Mouse (Mus musculus) CD4-positive helper T cell, adult 2 months (primary cell): ENCODE data around the gene Ube2k.
"Not testable (repeated sequence)": the region's sequence is repeated elsewhere in the genome, so short reads cannot be mapped to it uniquely, and the experiment has no call there.

Experiments used
- DNase-seq: peaks from one replicate; pipeline ENCODE4 v3.0.0-alpha.2; 2012; ENCODE audit warnings: low read depth, missing footprints, low spot score

The Ube2k gene

GRCm38 (mm10) chr5:65536751-65537419, at the start of gene Ube2k, which contains the start of gene Smim14:
TSS of gene Ube2k (plus strand) at chr5:65537233.
TSS of gene Smim14 (minus strand) at chr5:65537184.
- peak; percentile 95 for DNase-seq

GRCm38 (mm10) chr5:65487381-65487780, 49.7 kb upstream of the Ube2k start:
- no peak for DNase-seq

- DNase-seq, result no peak
These were observed 48.3 kb upstream of the Ube2k start for GRCm38 (mm10) chr5:65488725-65489124.

- DNase-seq, result peak; percentile 44
These were observed 47.2 kb upstream of the Ube2k start for GRCm38 (mm10) chr5:65489830-65490229.

GRCm38 (mm10) chr5:65491767-65492715, 45.0 kb upstream of the Ube2k start:
- DNase-seq, result peak; percentile 89

- DNase-seq, result peak; percentile 99
These were observed 44.1 kb upstream of the Ube2k start, which contains the start of gene Gm43552 for GRCm38 (mm10) chr5:65492716-65493531. TSS of gene Gm43552 (minus strand) at chr5:65492833.

- no peak for DNase-seq
These were observed 36.8 kb upstream of the Ube2k start for GRCm38 (mm10) chr5:65500231-65500630.

GRCm38 (mm10) chr5:65501407-65501806, 35.6 kb upstream of the Ube2k start:
- no peak for DNase-seq

GRCm38 (mm10) chr5:65505786-65506185, 31.2 kb upstream of the Ube2k start:
- DNase-seq, result peak; percentile 39

GRCm38 (mm10) chr5:65508395-65508794, 28.6 kb upstream of the Ube2k start:
- DNase-seq, result no peak

GRCm38 (mm10) chr5:65513506-65513905, 23.5 kb upstream of the Ube2k start:
- no peak for DNase-seq

GRCm38 (mm10) chr5:65514635-65515278, 22.3 kb upstream of the Ube2k start:
- DNase-seq, result peak; percentile 48

GRCm38 (mm10) chr5:65521803-65522202, 15.2 kb upstream of the Ube2k start:
- DNase-seq, result peak; percentile 43

- no peak for DNase-seq
These were observed 12.2 kb upstream of the Ube2k start for GRCm38 (mm10) chr5:65524831-65525230.

- peak; percentile 34 for DNase-seq
These were observed 11.2 kb upstream of the Ube2k start for GRCm38 (mm10) chr5:65525674-65526443.

GRCm38 (mm10) chr5:65531283-65531682, 5.8 kb upstream of the Ube2k start:
- no peak for DNase-seq

- DNase-seq, result no peak
These were observed 2.5 kb upstream of the Ube2k start for GRCm38 (mm10) chr5:65534496-65534895.

GRCm38 (mm10) chr5:65535457-65536067, 1.5 kb upstream of the Ube2k start:
- peak; percentile 80 for DNase-seq

- not testable (repeated sequence) for DNase-seq
These were observed 966 bp upstream of the Ube2k start for GRCm38 (mm10) chr5:65536068-65536465.
